Mouse (Mus musculus): ENCODE measurements around the gene Efna3. TPM values are rescaled to one million over a fixed set of nuclear protein-coding genes. Genes with fewer than 3 reads are reported as not detected.
A peak's percentile ranks its signal among the peaks of the same experiment; 100 is the strongest.

Efna3 gene
- polyA plus RNA-seq, 1 experiment from 2014 or later = 1.3 TPM

- peaks cover 57% of the 10 kb centered on the region for H3K27me3 ChIP-seq (replicated peaks)
- WGBS = 80% methylated on average over 8 of the region's 8 CpGs
- no peak for ATAC-seq (ENCODE audit: insufficient number of reproducible peaks, low FRiP score)
Observed at GRCm38 (mm10) chr3:89325882-89326281, 3.1 kb upstream of the Efna3 start.

GRCm38 (mm10) chr3:89322131-89322500, 649 bp downstream of the Efna3 start:
- no peaks in the 10 kb centered on the region for H3K36me3 ChIP-seq
- H3K27ac ChIP-seq (ENCODE audit: poor library complexity, severe bottlenecking) = no peak overlapping the region
- peak overlapping the region; percentile 62 for H3K4me3 ChIP-seq
- peaks cover 75% of the 10 kb centered on the region for H3K27me3 ChIP-seq (replicated peaks)
- peak overlapping the region; percentile 94 for H3K4me2 ChIP-seq
- peak; percentile 12; the same call in 1 of the 2 replicates for ATAC-seq (ENCODE audit: insufficient number of reproducible peaks, low FRiP score)
- WGBS = under 1% methylated on average over 14 of the region's 14 CpGs
- H3K9ac ChIP-seq = peak overlapping the region; percentile 66
- no peaks in the 10 kb centered on the region for H3K9me3 ChIP-seq (replicated peaks)
- H3K4me1 ChIP-seq (replicated peaks) = peaks cover 38% of the 10 kb centered on the region

More at GRCm38 (mm10) chr3:89325882-89326281, 3.1 kb upstream of the Efna3 start:
- Histone ChIP-seq H3K4me3 (no peak overlapping the region), H3K27ac (ENCODE audit: poor library complexity, severe bottlenecking) (no peak overlapping the region), H3K9ac (no peak overlapping the region), H3K4me2 (no peak overlapping the region), H3K4me1 (replicated peaks) (peaks cover 29% of the 10 kb centered on the region), H3K36me3 (no peaks in the 10 kb centered on the region), H3K9me3 (replicated peaks) (no peaks in the 10 kb centered on the region)

GRCm38 (mm10) chr3:89321183-89322130, 1.3 kb downstream of the Efna3 start:
- Histone ChIP-seq H3K9me3 (replicated peaks) (no peaks in the 10 kb centered on the region), H3K4me1 (replicated peaks) (peaks cover 40% of the 10 kb centered on the region), H3K27me3 (replicated peaks) (peaks cover 77% of the 10 kb centered on the region), H3K9ac (peak overlapping the region; percentile 66), H3K36me3 (no peaks in the 10 kb centered on the region), H3K27ac (ENCODE audit: poor library complexity, severe bottlenecking) (no peak overlapping the region), H3K4me2 (peak overlapping the region; percentile 94), H3K4me3 (peak overlapping the region; percentile 62)
- under 1% methylated on average over 61 of the region's 66 CpGs for WGBS
- no peak for ATAC-seq (ENCODE audit: insufficient number of reproducible peaks, low FRiP score)

GRCm38 (mm10) chr3:89320581-89321182, 2.1 kb downstream of the Efna3 start:
- H3K9ac ChIP-seq = peak overlapping the region; percentile 66
- H3K27me3 ChIP-seq (replicated peaks) = peaks cover 78% of the 10 kb centered on the region
- ATAC-seq (ENCODE audit: insufficient number of reproducible peaks, low FRiP score) = no peak
- peaks cover 48% of the 10 kb centered on the region for H3K4me1 ChIP-seq (replicated peaks)
- H3K4me2 ChIP-seq = peak overlapping the region; percentile 94
- no peaks in the 10 kb centered on the region for H3K9me3 ChIP-seq (replicated peaks)
- WGBS = under 1% methylated on average over 41 of the region's 41 CpGs
- H3K36me3 ChIP-seq = no peaks in the 10 kb centered on the region
- H3K4me3 ChIP-seq = peak overlapping the region; percentile 62
- H3K27ac ChIP-seq (ENCODE audit: poor library complexity, severe bottlenecking) = no peak overlapping the region

GRCm38 (mm10) chr3:89319591-89320350, 3.0 kb downstream of the Efna3 start:
- H3K9ac ChIP-seq = peak overlapping the region; percentile 39; the same call in 1 of the 2 replicates
- 3% methylated on average over 49 of the region's 58 CpGs for WGBS

GRCm38 (mm10) chr3:89318971-89319590, 3.7 kb downstream of the Efna3 start:
- ATAC-seq (ENCODE audit: insufficient number of reproducible peaks, low FRiP score) = no peak
- 8% methylated on average over 21 of the region's 21 CpGs for WGBS
- H3K9ac ChIP-seq = no peak overlapping the region

More at GRCm38 (mm10) chr3:89319591-89320350, 3.0 kb downstream of the Efna3 start:
- Histone ChIP-seq H3K4me3 (peak overlapping the region; percentile 62), H3K27me3 (replicated peaks) (peaks cover 78% of the 10 kb centered on the region), H3K4me2 (peak overlapping the region; percentile 94), H3K36me3 (no peaks in the 10 kb centered on the region), H3K9me3 (replicated peaks) (no peaks in the 10 kb centered on the region), H3K27ac (ENCODE audit: poor library complexity, severe bottlenecking) (no peak overlapping the region), H3K4me1 (replicated peaks) (peaks cover 57% of the 10 kb centered on the region)
- ATAC-seq (ENCODE audit: insufficient number of reproducible peaks, low FRiP score) = no peak

GRCm38 (mm10) chr3:89318316-89318715, 4.4 kb downstream of the Efna3 start:
- Histone ChIP-seq H3K27ac (ENCODE audit: poor library complexity, severe bottlenecking) (no peak overlapping the region), H3K36me3 (no peaks in the 10 kb centered on the region), H3K27me3 (replicated peaks) (peaks cover 66% of the 10 kb centered on the region), H3K4me2 (no peak overlapping the region), H3K4me1 (replicated peaks) (peaks cover 63% of the 10 kb centered on the region), H3K9ac (no peak overlapping the region), H3K9me3 (replicated peaks) (no peaks in the 10 kb centered on the region), H3K4me3 (no peak overlapping the region)
- WGBS = 74% methylated on average over 8 of the region's 8 CpGs
- ATAC-seq (ENCODE audit: insufficient number of reproducible peaks, low FRiP score) = no peak

More at GRCm38 (mm10) chr3:89318971-89319590, 3.7 kb downstream of the Efna3 start:
- peaks cover 74% of the 10 kb centered on the region for H3K27me3 ChIP-seq (replicated peaks)
- peaks cover 63% of the 10 kb centered on the region for H3K4me1 ChIP-seq (replicated peaks)
- H3K4me3 ChIP-seq = peak overlapping the region; percentile 62
- H3K9me3 ChIP-seq (replicated peaks) = no peaks in the 10 kb centered on the region
- no peaks in the 10 kb centered on the region for H3K36me3 ChIP-seq
- no peak overlapping the region for H3K27ac ChIP-seq (ENCODE audit: poor library complexity, severe bottlenecking)
- H3K4me2 ChIP-seq = peak overlapping the region; percentile 94

GRCm38 (mm10) chr3:89317246-89317645, 5.5 kb downstream of the Efna3 start:
- H3K27ac ChIP-seq (ENCODE audit: poor library complexity, severe bottlenecking) = no peak overlapping the region
- no peak overlapping the region for H3K4me3 ChIP-seq
- peak overlapping the region; percentile 50 for H3K9ac ChIP-seq
- H3K9me3 ChIP-seq (replicated peaks) = no peaks in the 10 kb centered on the region
- 60% methylated on average over 6 of the region's 6 CpGs for WGBS
- 0 out of 2 replicates have a peak overlapping the region, but pooled peaks have one; percentile 8 for H3K4me2 ChIP-seq
- no peak for ATAC-seq (ENCODE audit: insufficient number of reproducible peaks, low FRiP score)
- peaks cover 59% of the 10 kb centered on the region for H3K4me1 ChIP-seq (replicated peaks)
- peaks cover 58% of the 10 kb centered on the region for H3K27me3 ChIP-seq (replicated peaks)
- no peaks in the 10 kb centered on the region for H3K36me3 ChIP-seq

- peak; percentile 12; the same call in 1 of the 2 replicates for ATAC-seq (ENCODE audit: insufficient number of reproducible peaks, low FRiP score)
- Histone ChIP-seq H3K27ac (ENCODE audit: poor library complexity, severe bottlenecking) (no peak overlapping the region), H3K4me2 (peak overlapping the region; percentile 70; the same call in 1 of the 2 replicates), H3K9me3 (replicated peaks) (no peaks in the 10 kb centered on the region), H3K4me3 (no peak overlapping the region), H3K4me1 (replicated peaks) (peaks cover 55% of the 10 kb centered on the region), H3K27me3 (replicated peaks) (peaks cover 54% of the 10 kb centered on the region), H3K9ac (peak overlapping the region; percentile 50), H3K36me3 (no peaks in the 10 kb centered on the region)
- 0% methylated on average over 4 of the region's 4 CpGs for WGBS
Observed at GRCm38 (mm10) chr3:89316833-89317232, 5.9 kb downstream of the Efna3 start.

All from heart, embryonic 12.5 days (tissue).